Mouse (Mus musculus) liver, embryonic 14.5 days (tissue): ENCODE results near the gene Erlin1. TPM values are rescaled to one million over a fixed set of nuclear protein-coding genes. Genes with fewer than 3 reads are reported as not detected.

Source experiments
- ATAC-seq: fragments of 200-750 bp; cut with Nextera tagmentation; 2 replicates; pipeline ENCODE4 v1.8.0; 2017; ENCODE audit warnings: moderate number of reproducible peaks, mild to moderate bottlenecking, moderate library complexity; ENCODE audit not compliant: insufficient read depth
- DNase-seq, 3 experiments: peaks; one replicate each; pipeline ENCODE4 v3.0.0-alpha.2; 2012 to 2013; ENCODE audit warnings: low read depth in 3 of 3, low spot score in 3 of 3
- H3K27ac ChIP-seq: fragments of 300-500 bp; sonication (generic); 2 replicates; pipeline ENCODE4 v1.5.1; 2014; ENCODE audit warnings: moderate library complexity, mild to moderate bottlenecking, control low read depth, inconsistent platforms
- H3K27me3 ChIP-seq: fragments of 300-500 bp; sonication (generic); 2 replicates; pipeline ENCODE4 v1.6.1; 2014; ENCODE audit warnings: mild to moderate bottlenecking, low read length, moderate library complexity; ENCODE audit not compliant: control insufficient read depth, insufficient read depth
- H3K36me3 ChIP-seq: fragments of 300-500 bp; sonication (generic); replicated peaks from 2 replicates; pipeline ENCODE4 v1.6.1; 2014; ENCODE audit warnings: low read depth; ENCODE audit not compliant: control insufficient read depth, insufficient read depth
- H3K4me1 ChIP-seq, 2 experiments: fragments of 200-500 bp in 1 of 2; fragments of 300-500 bp in 1 of 2; sonication (generic) in 1 of 2; replicated peaks; 2 replicates each; pipeline ENCODE4 v1.6.1; 2012 to 2014; ENCODE audit warnings: antibody characterized with exemption in 1 of 2, inconsistent platforms in 1 of 2, low read length in 1 of 2; ENCODE audit not compliant: control insufficient read depth in 2 of 2, insufficient read depth in 2 of 2
- H3K4me2 ChIP-seq: fragments of 300-500 bp; sonication (generic); 2 replicates; pipeline ENCODE4 v1.6.1; 2014; ENCODE audit warnings: low read depth, mild to moderate bottlenecking, control low read depth, moderate library complexity
- H3K4me3 ChIP-seq, 2 experiments: fragments of 200-500 bp in 1 of 2; fragments of 300-500 bp in 1 of 2; sonication (generic) in 1 of 2; 2 replicates each; pipeline ENCODE4 v1.5.1; 2012 to 2014; ENCODE audit warnings: low read depth in 2 of 2, low read length in 2 of 2, mild to moderate bottlenecking in 2 of 2, control low read depth in 1 of 2, inconsistent platforms in 1 of 2, moderate library complexity in 1 of 2; ENCODE audit not compliant: insufficient read depth in 1 of 2
- H3K9ac ChIP-seq: fragments of 300-500 bp; sonication (generic); replicated peaks from 2 replicates; pipeline ENCODE4 v1.6.1; 2014; ENCODE audit warnings: mild to moderate bottlenecking, control low read depth, moderate library complexity
- H3K9me3 ChIP-seq: fragments of 300-500 bp; sonication (generic); 2 replicates; pipeline ENCODE4 v1.6.1; 2016; ENCODE audit warnings: low read length, mixed read lengths; ENCODE audit not compliant: control insufficient read depth
- CTCF ChIP-seq: IDR thresholded peaks from 2 replicates; pipeline ENCODE4 v1.5.1; 2016; ENCODE audit warnings: antibody characterized with exemption, low read depth, control low read depth
- EP300 ChIP-seq: IDR thresholded peaks from 2 replicates; pipeline ENCODE4 v1.6.1; 2016; ENCODE audit warnings: antibody characterized with exemption, low read depth
- WGBS: fragments of 180-500 bp; shearing (Covaris S2); extraction: QIAGEN DNeasy Blood & Tissue Kit; methylation state at CpG from one replicate; pipeline ENCODE4 v1.1.7; 2014; ENCODE audit not compliant: insufficient replicate concordance; 5-methylcytosine and 5-hydroxymethylcytosine counted together
- polyA plus RNA-seq, 2 experiments: library from polyadenylated mRNA; depleted of rRNA in 1 of 2; stranded (reverse) in 1 of 2; unstranded in 1 of 2; fragments of >200 nt; fragmentation: Nextera tagmentation in 1 of 2; extraction: Ambion mirVana in 1 of 2; gene quantifications; 2 replicates each; pipeline versions ENCODE4 v1.2.1 to v1.2.3; 2012 to 2014

Erlin1 gene
- polyA plus RNA-seq, 2 experiments, result 11.4 to 13.0 TPM

- H3K27me3 ChIP-seq, result no peaks in the 10 kb centered on the region
- no peak overlapping the region for H3K27ac ChIP-seq
- peaks cover 0 to 5% of the 10 kb centered on the region in 2 experiments; a peak in 3 of 4 replicates for H3K4me1 ChIP-seq
- H3K9me3 ChIP-seq, result no peaks in the 10 kb centered on the region
- H3K9ac ChIP-seq, result no peak overlapping the region
- no peaks in the 10 kb centered on the region for H3K36me3 ChIP-seq
- no peak for ATAC-seq
- no peak overlapping the region for H3K4me2 ChIP-seq
- H3K4me3 ChIP-seq, result no peak overlapping the region
- WGBS, result 51% methylated on average over 5 of the region's 5 CpGs
- no peak for DNase-seq
- TF ChIP-seq CTCF (peak; percentile 56), EP300 (no peak)
Observed at GRCm38 (mm10) chr19:44023066-44023465, 46.5 kb downstream of the Erlin1 start.

DNA sequence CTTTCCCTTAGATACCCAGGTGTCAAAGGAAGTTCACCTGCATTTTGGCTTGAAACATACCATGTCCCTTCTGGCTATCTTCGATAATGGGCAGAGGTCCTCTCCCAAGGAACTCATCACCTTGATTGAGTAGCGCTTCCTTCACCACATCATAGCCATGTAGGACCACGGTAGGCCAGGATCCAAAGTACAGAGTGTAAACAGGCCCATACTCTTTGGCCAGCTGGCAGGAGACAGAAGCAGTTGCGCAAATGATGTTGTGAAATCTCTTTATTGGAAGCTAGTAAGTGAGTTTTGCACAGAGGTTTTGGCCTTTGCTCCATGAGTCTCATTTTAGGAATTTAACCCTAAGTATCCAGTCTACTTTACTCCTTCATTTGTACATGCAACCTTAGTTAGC is 48.1 kb downstream of the Erlin1 start:
- Histone ChIP-seq H3K4me3 (no peak overlapping the region), H3K9me3 (no peaks in the 10 kb centered on the region), H3K4me1 (peaks cover 0 to 5% of the 10 kb centered on the region in 2 experiments; a peak in 3 of 4 replicates), H3K4me2 (no peak overlapping the region), H3K27me3 (no peaks in the 10 kb centered on the region), H3K9ac (no peak overlapping the region), H3K27ac (no peak overlapping the region), H3K36me3 (no peaks in the 10 kb centered on the region)
- TF ChIP-seq CTCF, result no peak
- TF ChIP-seq EP300, result peak; percentile 19; the same call in 1 of the 2 replicates
- peak; percentile 31 to 51 (median 47) for DNase-seq
- 64% methylated on average over 4 of the region's 4 CpGs for WGBS
- peak; percentile 58; the same call in 1 of the 2 replicates for ATAC-seq

DNA sequence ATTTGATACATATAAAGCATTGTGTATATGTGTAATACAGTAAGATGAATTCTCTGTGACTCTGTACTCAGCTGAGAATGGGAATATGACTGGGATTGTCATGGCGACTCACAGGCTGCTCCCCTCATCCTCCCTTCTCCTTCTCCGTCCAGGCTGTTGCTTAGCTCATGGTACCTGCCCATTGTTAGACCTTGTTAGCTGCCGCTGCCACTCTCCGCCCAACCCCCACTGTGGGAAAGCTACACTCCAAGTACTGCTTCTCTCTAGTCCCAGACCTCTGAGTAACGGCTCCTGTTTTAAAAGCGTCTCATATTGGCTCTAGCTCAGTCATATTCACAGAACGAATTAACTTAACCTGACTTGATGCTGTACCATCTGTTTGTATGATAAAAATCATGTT is 49.8 kb downstream of the Erlin1 start:
- Histone ChIP-seq H3K36me3 (no peaks in the 10 kb centered on the region), H3K9ac (no peak overlapping the region), H3K4me3 (no peak overlapping the region), H3K4me2 (no peak overlapping the region), H3K9me3 (no peaks in the 10 kb centered on the region), H3K27ac (no peak overlapping the region), H3K27me3 (no peaks in the 10 kb centered on the region), H3K4me1 (peaks cover 0 to 3% of the 10 kb centered on the region in 2 experiments; a peak in 3 of 4 replicates)
- ATAC-seq (no peak), DNase-seq (no peak)
- 55% methylated on average over 7 of the region's 7 CpGs for WGBS
- TF ChIP-seq EP300 (no peak), CTCF (no peak)

DNA sequence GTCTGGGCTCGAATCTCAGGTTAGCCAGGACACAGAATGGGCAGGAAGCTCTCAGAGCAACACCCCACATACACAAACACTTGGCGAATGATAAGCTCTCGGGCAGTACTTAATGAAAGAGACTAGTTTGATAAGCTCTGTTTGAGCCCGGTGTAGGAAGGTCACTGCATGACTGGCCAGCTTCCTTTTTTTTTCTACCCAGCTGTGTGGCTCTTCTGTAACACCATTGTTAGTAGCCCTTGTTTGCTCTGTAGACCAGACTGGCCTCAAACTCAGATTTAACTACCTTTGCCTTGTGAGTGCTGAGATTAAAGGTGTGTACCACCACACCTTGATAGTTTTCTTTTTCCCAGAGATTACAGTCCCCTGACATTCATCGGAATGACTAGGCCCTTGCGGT is 55.7 kb downstream of the Erlin1 start:
- Histone ChIP-seq H3K27me3 (no peaks in the 10 kb centered on the region), H3K36me3 (no peaks in the 10 kb centered on the region), H3K9ac (no peak overlapping the region), H3K9me3 (no peaks in the 10 kb centered on the region), H3K4me1 (no peaks in the 10 kb centered on the region), H3K4me3 (no peak overlapping the region), H3K4me2 (no peak overlapping the region), H3K27ac (no peak overlapping the region)
- DNase-seq (no peak), ATAC-seq (no peak)
- 53% methylated on average over 6 of the region's 6 CpGs for WGBS
- TF ChIP-seq EP300, result no peak
- TF ChIP-seq CTCF, result no peak

DNA sequence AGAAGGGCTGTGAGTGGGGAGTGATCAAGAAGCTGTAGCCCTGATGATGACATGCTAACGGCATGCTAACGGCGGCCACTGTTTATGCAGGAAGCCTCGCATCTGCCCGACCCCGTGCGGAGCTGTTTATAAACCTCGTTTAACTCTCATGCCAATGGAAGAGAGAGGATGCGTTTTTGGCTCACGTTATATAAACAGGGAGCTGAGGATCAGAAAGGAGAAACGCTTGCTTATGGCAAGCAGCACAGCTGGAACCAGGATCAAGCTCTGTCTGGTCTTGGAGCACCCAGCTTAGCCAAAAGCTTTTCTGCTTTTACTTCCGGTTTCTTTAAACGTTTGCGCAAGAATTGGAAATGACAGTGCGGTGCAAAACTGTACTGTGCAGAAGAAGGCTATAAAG is 60.8 kb downstream of the Erlin1 start:
- Histone ChIP-seq H3K4me1 (no peaks in the 10 kb centered on the region), H3K9me3 (no peaks in the 10 kb centered on the region), H3K9ac (no peak overlapping the region), H3K4me3 (no peak overlapping the region), H3K27me3 (no peaks in the 10 kb centered on the region), H3K27ac (no peak overlapping the region), H3K36me3 (no peaks in the 10 kb centered on the region), H3K4me2 (no peak overlapping the region)
- DNase-seq, result no peak
- no peak for ATAC-seq
- TF ChIP-seq EP300 (no peak), CTCF (no peak)
- 53% methylated on average over 15 of the region's 15 CpGs for WGBS
